15 mouse cellular contexts compared by ENCODE assay signal in genomic region chr10:76683977-76684376, GRCm38 (mm10). TPM values are rescaled to one million over a fixed set of nuclear protein-coding genes. Genes with fewer than 3 reads are reported as not detected.
A peak's percentile ranks its signal among the peaks of the same experiment; 100 is the strongest.
DNase-seq lines count a peak whose midpoint lies in the region; ATAC-seq and TF ChIP-seq lines count a peak whose summit lies in the region.
"Had no signal": no experiment of that assay in that cellular context is flagged by ENCODE, and none has a peak within 500 bp of the region (broad histone marks: within the 10 kb centered on the region; RNA-seq: fewer than 3 reads in every experiment).

No protein-coding gene starts in this region.

- no peak for TF ChIP-seq EP300 in stomach, postnatal 0 days (optimal IDR thresholded peaks at IDR 0.05)

- H3K36me3 ChIP-seq in kidney, postnatal 0 days (ENCODE audit: insufficient read depth, low read length), result no peaks in the 10 kb centered on the region
- no peaks in the 10 kb centered on the region for H3K36me3 ChIP-seq in kidney, adult 2 months (ENCODE audit: control insufficient read depth, insufficient read depth, low read length)
- no peaks in the 10 kb centered on the region for H3K36me3 ChIP-seq in stomach, embryonic 14.5 days (ENCODE audit: control insufficient read depth, insufficient read depth, low read length)
- H3K36me3 ChIP-seq in stomach, postnatal 0 days (ENCODE audit: control insufficient read depth, insufficient read depth, low read length), result no peaks in the 10 kb centered on the region
- H3K36me3 ChIP-seq in forebrain, embryonic 11.5 days (ENCODE audit: control insufficient read depth, insufficient read depth, low read length), result no peaks in the 10 kb centered on the region
- H3K36me3 ChIP-seq: embryonic facial prominence, embryonic 10.5 days; forebrain, embryonic 15.5 days; heart, embryonic 10.5 days; limb, embryonic 12.5 days; liver, embryonic 15.5 days had no signal

- ATAC-seq in kidney, postnatal 0 days (replicated peaks; ENCODE audit: low FRiP score, low read depth), result no peak
- ATAC-seq in stomach, embryonic 14.5 days (ENCODE audit: insufficient number of reproducible peaks, insufficient read depth, low FRiP score, low read depth), result peak; percentile 56; the same call in 1 of the 2 replicates
- no peak for ATAC-seq in stomach, postnatal 0 days (ENCODE audit: low FRiP score, low TSS enrichment)
- no peak for ATAC-seq in forebrain, embryonic 11.5 days (replicated peaks; ENCODE audit: low FRiP score)
- ATAC-seq: forebrain, embryonic 15.5 days had no signal

- TF ChIP-seq CTCF in kidney, postnatal 0 days (IDR thresholded peaks at IDR 0.05; ENCODE audit: low read depth), result no peak
- no peak for TF ChIP-seq CTCF in kidney, adult 2 months (conservative IDR thresholded peaks at IDR 0.05; ENCODE audit: insufficient read depth, insufficient read length, low read depth, low read length)
- TF ChIP-seq CTCF in stomach, postnatal 0 days (IDR thresholded peaks at IDR 0.05; ENCODE audit: low read depth), result no peak

- DNase-seq in embryo, embryonic 10.5 days (ENCODE audit: low spot score), result peak; percentile 11
- DNase-seq in embryo, embryonic 9.5 days (ENCODE audit: extremely low spot score), result no peak
- peak; percentile 61 for DNase-seq in kidney, postnatal 0 days (ENCODE audit: low spot score)
- no peak for DNase-seq in kidney, adult 2 months
- DNase-seq in stomach, postnatal 0 days (ENCODE audit: low spot score), result no peak
- DNase-seq in forebrain, embryonic 11.5 days (ENCODE audit: low spot score), result no peak
- DNase-seq in thymus, postnatal 14 days, result no peak
- DNase-seq: cerebellum, postnatal 10 days; gastrocnemius, postnatal 36 days had no signal

- no peak overlapping the region for H3K4me2 ChIP-seq in kidney, postnatal 0 days (ENCODE audit: low read length)
- no peak overlapping the region for H3K4me2 ChIP-seq in stomach, embryonic 14.5 days (replicated peaks; ENCODE audit: low read depth, low read length)
- no peak overlapping the region for H3K4me2 ChIP-seq in stomach, postnatal 0 days (replicated peaks; ENCODE audit: low read depth)
- H3K4me2 ChIP-seq in forebrain, embryonic 11.5 days (ENCODE audit: low read depth, low read length, severe bottlenecking), result no peak overlapping the region
- H3K4me2 ChIP-seq: forebrain, embryonic 15.5 days; limb, embryonic 12.5 days; liver, embryonic 15.5 days had no signal

- no peak for TF ChIP-seq POLR2A in kidney, adult 2 months (IDR thresholded peaks at IDR 0.05; ENCODE audit: low read depth, low read length)

- no peak overlapping the region for H3K27ac ChIP-seq in kidney, postnatal 0 days
- no peak overlapping the region for H3K27ac ChIP-seq in kidney, adult 2 months (ENCODE audit: insufficient read depth, low read depth, low read length)
- H3K27ac ChIP-seq in stomach, embryonic 14.5 days (ENCODE audit: low read length), result peak overlapping the region; percentile 80; the same call in 1 of the 2 replicates
- H3K27ac ChIP-seq in stomach, postnatal 0 days (replicated peaks), result no peak overlapping the region; the same call in 1 of the 2 replicates
- no peak overlapping the region for H3K27ac ChIP-seq in forebrain, embryonic 11.5 days (ENCODE audit: low read depth, low read length)
- H3K27ac ChIP-seq: embryonic facial prominence, embryonic 10.5 days; forebrain, embryonic 15.5 days; heart, embryonic 10.5 days; limb, embryonic 12.5 days; liver, embryonic 15.5 days had no signal

- H3K4me1 ChIP-seq in kidney, postnatal 0 days (replicated peaks; ENCODE audit: insufficient read depth, low read length), result no peaks in the 10 kb centered on the region
- H3K4me1 ChIP-seq in kidney, adult 2 months (ENCODE audit: control insufficient read depth, insufficient read depth, low read length), result no peaks in the 10 kb centered on the region
- H3K4me1 ChIP-seq in stomach, embryonic 14.5 days (ENCODE audit: control insufficient read depth, insufficient read depth, low read length), result peaks cover 32% of the 10 kb centered on the region
- H3K4me1 ChIP-seq in stomach, postnatal 0 days (replicated peaks; ENCODE audit: control insufficient read depth, insufficient read depth), result 0 out of 2 replicates have a peak, but pooled peaks cover 3% of the 10 kb centered on the region
- H3K4me1 ChIP-seq in forebrain, embryonic 11.5 days (replicated peaks; ENCODE audit: control insufficient read depth, insufficient read depth, low read length), result no peaks in the 10 kb centered on the region
- H3K4me1 ChIP-seq: forebrain, embryonic 15.5 days; liver, embryonic 15.5 days had no signal

- H3K27me3 ChIP-seq in kidney, postnatal 0 days (ENCODE audit: insufficient read depth, low read length), result no peaks in the 10 kb centered on the region
- H3K27me3 ChIP-seq in kidney, adult 2 months (replicated peaks; ENCODE audit: control insufficient read depth, insufficient read depth, low read length), result no peaks in the 10 kb centered on the region
- H3K27me3 ChIP-seq in stomach, embryonic 14.5 days (ENCODE audit: control insufficient read depth, insufficient read depth, low read length), result no peaks in the 10 kb centered on the region
- no peaks in the 10 kb centered on the region for H3K27me3 ChIP-seq in stomach, postnatal 0 days (ENCODE audit: control insufficient read depth, insufficient read depth, low read length)
- H3K27me3 ChIP-seq in forebrain, embryonic 11.5 days (ENCODE audit: control insufficient read depth, insufficient read depth, low read length), result no peaks in the 10 kb centered on the region
- H3K27me3 ChIP-seq: forebrain, embryonic 15.5 days; limb, embryonic 12.5 days; liver, embryonic 15.5 days had no signal

- no peak overlapping the region for H3K4me3 ChIP-seq in kidney, postnatal 0 days (replicated peaks; ENCODE audit: low read depth, low read length)
- no peak overlapping the region for H3K4me3 ChIP-seq in kidney, adult 2 months (ENCODE audit: insufficient read depth, low read depth, low read length)
- no peak overlapping the region for H3K4me3 ChIP-seq in stomach, embryonic 14.5 days (ENCODE audit: low read depth, low read length)
- H3K4me3 ChIP-seq in stomach, postnatal 0 days (ENCODE audit: low read depth, low read length), result no peak overlapping the region
- H3K4me3 ChIP-seq in forebrain, embryonic 11.5 days (ENCODE audit: low read depth, low read length), result no peak overlapping the region
- H3K4me3 ChIP-seq: embryonic facial prominence, embryonic 10.5 days; forebrain, embryonic 15.5 days; heart, embryonic 10.5 days; limb, embryonic 12.5 days; liver, embryonic 15.5 days had no signal

- H3K9ac ChIP-seq in kidney, postnatal 0 days (ENCODE audit: low read depth, low read length), result no peak overlapping the region
- no peak overlapping the region for H3K9ac ChIP-seq in stomach, embryonic 14.5 days (replicated peaks; ENCODE audit: low read depth, low read length)
- H3K9ac ChIP-seq in stomach, postnatal 0 days (ENCODE audit: low read length), result no peak overlapping the region
- no peak overlapping the region for H3K9ac ChIP-seq in forebrain, embryonic 11.5 days (ENCODE audit: low read length)
- H3K9ac ChIP-seq: forebrain, embryonic 15.5 days; limb, embryonic 12.5 days; liver, embryonic 15.5 days had no signal

- WGBS in kidney, postnatal 0 days, result 23% methylated on average over 12 of the region's 12 CpGs
- WGBS in kidney, adult 2 months, result 27% methylated on average over 12 of the region's 12 CpGs
- WGBS in stomach, embryonic 14.5 days, result 35% methylated on average over 12 of the region's 12 CpGs
- 63% methylated on average over 12 of the region's 12 CpGs for WGBS in stomach, postnatal 0 days
- WGBS in forebrain, embryonic 11.5 days, result 86% methylated on average over 12 of the region's 12 CpGs

- no peaks in the 10 kb centered on the region for H3K9me3 ChIP-seq in kidney, postnatal 0 days (replicated peaks; ENCODE audit: low read length)
- H3K9me3 ChIP-seq in stomach, embryonic 14.5 days (ENCODE audit: control insufficient read depth, low read depth, low read length), result no peaks in the 10 kb centered on the region
- no peaks in the 10 kb centered on the region for H3K9me3 ChIP-seq in stomach, postnatal 0 days (ENCODE audit: control insufficient read depth, low read length)
- H3K9me3 ChIP-seq in forebrain, embryonic 11.5 days (ENCODE audit: control insufficient read depth, low read length), result no peaks in the 10 kb centered on the region
- H3K9me3 ChIP-seq: embryonic facial prominence, embryonic 10.5 days; forebrain, embryonic 15.5 days; heart, embryonic 10.5 days; limb, embryonic 12.5 days; liver, embryonic 15.5 days had no signal

RNA-seq across cellular contexts. Expression of gene Col6a1, which starts 42.0 kb away (rescaled TPM):
- 80.9 and 81.3 TPM in 2 replicates for polyA plus RNA-seq in kidney, postnatal 0 days (2015; fragmentation: Nextera tagmentation; extraction: Ambion mirVana)
- polyA plus RNA-seq in kidney, adult 2 months (2012; rRNA removed), result 33.2 and 39.1 TPM in 2 replicates
- 275 and 292 TPM in 2 replicates for polyA plus RNA-seq in stomach, embryonic 14.5 days (2014; fragmentation: Nextera tagmentation; extraction: Ambion mirVana)
- 169 and 175 TPM in 2 replicates for polyA plus RNA-seq in stomach, postnatal 0 days (2015; fragmentation: Nextera tagmentation; extraction: Ambion mirVana)
- 8.6 and 11.3 TPM in 2 replicates for polyA plus RNA-seq in forebrain, embryonic 11.5 days (2014; fragmentation: Nextera tagmentation; extraction: Ambion mirVana)

Comparison
In these comparisons a context has a peak if more than half of its experiments do, and no peak if none do; other contexts are left out.
1. DNase-seq: peak in embryo, embryonic 10.5 days (single experiment) and kidney, postnatal 0 days (single experiment); none in embryo, embryonic 9.5 days (single experiment), kidney, adult 2 months (single experiment), stomach, postnatal 0 days (single experiment), forebrain, embryonic 11.5 days (single experiment) and thymus, postnatal 14 days (single experiment).